Mouse (Mus musculus): ENCODE data around the gene Actl10. TPM values are rescaled to one million over a fixed set of nuclear protein-coding genes. Genes with fewer than 3 reads are reported as not detected.

The Actl10 gene
- polyA plus RNA-seq, 1 experiment from 2014 or later: 1.1 TPM

Other genes starting within 250 kb of the Actl10 start
- not detected in 2 replicates for gene Bpifb9b, start 244.5 kb upstream of the Actl10 start, polyA plus RNA-seq (2016; fragmentation: Nextera tagmentation; extraction: Ambion mirVana)
- gene Cdk5rap1, start 178.8 kb upstream of the Actl10 start, polyA plus RNA-seq (2016; fragmentation: Nextera tagmentation; extraction: Ambion mirVana): 14.3 and 15.4 TPM in 2 replicates
- gene Snta1, start 143.7 kb upstream of the Actl10 start, polyA plus RNA-seq (2016; fragmentation: Nextera tagmentation; extraction: Ambion mirVana): 7.1 and 8.6 TPM in 2 replicates
- 91.8 and 94.9 TPM in 2 replicates for gene Cbfa2t2, start 115.3 kb upstream of the Actl10 start, polyA plus RNA-seq (2016; fragmentation: Nextera tagmentation; extraction: Ambion mirVana)
- gene 1700003F12Rik, start 4.7 kb upstream of the Actl10 start, polyA plus RNA-seq (2016; fragmentation: Nextera tagmentation; extraction: Ambion mirVana): 2.2 and 3.3 TPM in 2 replicates
- 11.9 and 12.3 TPM in 2 replicates for gene Necab3, start 7.1 kb downstream of the Actl10 start, polyA plus RNA-seq (2016; fragmentation: Nextera tagmentation; extraction: Ambion mirVana)
- 36.0 and 41.1 TPM in 2 replicates for gene E2f1, start 18.1 kb downstream of the Actl10 start, polyA plus RNA-seq (2016; fragmentation: Nextera tagmentation; extraction: Ambion mirVana)
- 9.4 and 13.8 TPM in 2 replicates for gene Pxmp4, start 51.9 kb downstream of the Actl10 start, polyA plus RNA-seq (2016; fragmentation: Nextera tagmentation; extraction: Ambion mirVana)
- 1.4 and 1.5 TPM in 2 replicates for gene Zfp341, start 61.5 kb downstream of the Actl10 start, polyA plus RNA-seq (2016; fragmentation: Nextera tagmentation; extraction: Ambion mirVana)
- 0.54 and 0.69 TPM in 2 replicates for gene 4930519P11Rik, start 61.7 kb downstream of the Actl10 start, polyA plus RNA-seq (2016; fragmentation: Nextera tagmentation; extraction: Ambion mirVana)
- gene Chmp4b, start 99.9 kb downstream of the Actl10 start, polyA plus RNA-seq (2016; fragmentation: Nextera tagmentation; extraction: Ambion mirVana): 26.1 and 27.9 TPM in 2 replicates
- gene Gm14214, start 218.3 kb downstream of the Actl10 start, polyA plus RNA-seq (2016; fragmentation: Nextera tagmentation; extraction: Ambion mirVana): not detected in 2 replicates
- gene Raly, start 239.3 kb downstream of the Actl10 start, polyA plus RNA-seq (2016; fragmentation: Nextera tagmentation; extraction: Ambion mirVana): 38.9 and 44.6 TPM in 2 replicates
- gene a, start 239.6 kb downstream of the Actl10 start, polyA plus RNA-seq (2016; fragmentation: Nextera tagmentation; extraction: Ambion mirVana): 1.9 and 2.2 TPM in 2 replicates